Mouse (Mus musculus): ENCODE data around the gene Gab1. TPM values are rescaled to one million over a fixed set of nuclear protein-coding genes. Genes with fewer than 3 reads are reported as not detected.
A peak's percentile ranks its signal among the peaks of the same experiment; 100 is the strongest.

Gab1 gene
- total RNA-seq, 2 experiments from 2014 or later = 1.8 to 2.4 TPM

GRCm38 (mm10) chr8:80772732-80773460 lies 107.4 kb downstream of the Gab1 start:
- peak; percentile 72 for ATAC-seq (replicated peaks; ENCODE audit: poor library complexity, severe bottlenecking)

- no peak for ATAC-seq (replicated peaks; ENCODE audit: poor library complexity, severe bottlenecking)
Observed at GRCm38 (mm10) chr8:80768451-80768850, 111.9 kb downstream of the Gab1 start.

GRCm38 (mm10) chr8:80753017-80753715 lies 127.2 kb downstream of the Gab1 start:
- peak; percentile 91 for ATAC-seq (replicated peaks; ENCODE audit: poor library complexity, severe bottlenecking)

- ATAC-seq (replicated peaks; ENCODE audit: poor library complexity, severe bottlenecking) = no peak
Observed at GRCm38 (mm10) chr8:80752429-80752828, 127.9 kb downstream of the Gab1 start.

GRCm38 (mm10) chr8:80749091-80749490 lies 131.2 kb downstream of the Gab1 start:
- ATAC-seq (replicated peaks; ENCODE audit: poor library complexity, severe bottlenecking) = no peak

- ATAC-seq (replicated peaks; ENCODE audit: poor library complexity, severe bottlenecking) = no peak
Observed at GRCm38 (mm10) chr8:80739932-80740331, 140.4 kb downstream of the Gab1 start.

DNA sequence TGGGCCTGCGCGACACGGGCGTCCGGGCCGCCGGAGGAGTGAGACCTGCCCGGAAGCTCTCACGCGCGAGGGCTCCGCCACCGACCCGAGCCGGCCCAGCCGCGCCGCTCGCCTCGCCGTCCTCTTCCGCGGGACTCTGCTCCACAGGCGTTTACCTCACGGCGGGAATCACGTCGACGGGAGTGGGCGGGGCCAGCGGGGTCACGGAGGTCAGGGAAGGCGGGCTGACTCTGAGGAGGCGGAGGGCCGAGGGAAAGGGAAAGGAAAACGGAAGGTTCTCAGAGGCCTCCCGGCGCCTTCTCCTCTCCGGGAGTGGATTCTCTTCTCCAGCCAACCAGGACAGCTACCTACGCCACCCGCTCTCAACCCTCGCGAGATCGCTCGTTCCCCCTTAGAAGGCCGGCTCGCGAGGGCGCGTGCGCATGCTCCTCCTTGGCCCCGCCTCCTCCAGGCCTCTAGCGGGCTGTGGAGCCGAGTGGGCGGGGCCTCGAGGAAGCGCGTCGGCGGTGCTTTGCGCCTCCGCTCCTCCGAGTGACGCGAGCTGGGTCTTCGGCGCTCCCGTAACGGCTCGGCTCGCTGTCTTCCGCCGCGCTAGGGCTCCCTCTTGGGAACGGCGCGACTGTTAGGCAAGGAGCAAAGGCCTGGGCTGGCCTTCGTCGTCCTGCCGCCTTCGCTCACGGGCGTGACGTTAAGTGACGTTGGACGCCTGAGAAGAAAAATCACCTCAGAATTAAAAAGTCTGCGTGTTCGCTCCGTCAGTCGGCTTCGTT lies 141.0 kb downstream of the Gab1 start, which contains the start of gene Smarca5:
Smarca5 (minus strand) TSS at position 343 of the 770 bp plus-strand sequence.
- ATAC-seq (replicated peaks; ENCODE audit: poor library complexity, severe bottlenecking) = peak; percentile 94

DNA sequence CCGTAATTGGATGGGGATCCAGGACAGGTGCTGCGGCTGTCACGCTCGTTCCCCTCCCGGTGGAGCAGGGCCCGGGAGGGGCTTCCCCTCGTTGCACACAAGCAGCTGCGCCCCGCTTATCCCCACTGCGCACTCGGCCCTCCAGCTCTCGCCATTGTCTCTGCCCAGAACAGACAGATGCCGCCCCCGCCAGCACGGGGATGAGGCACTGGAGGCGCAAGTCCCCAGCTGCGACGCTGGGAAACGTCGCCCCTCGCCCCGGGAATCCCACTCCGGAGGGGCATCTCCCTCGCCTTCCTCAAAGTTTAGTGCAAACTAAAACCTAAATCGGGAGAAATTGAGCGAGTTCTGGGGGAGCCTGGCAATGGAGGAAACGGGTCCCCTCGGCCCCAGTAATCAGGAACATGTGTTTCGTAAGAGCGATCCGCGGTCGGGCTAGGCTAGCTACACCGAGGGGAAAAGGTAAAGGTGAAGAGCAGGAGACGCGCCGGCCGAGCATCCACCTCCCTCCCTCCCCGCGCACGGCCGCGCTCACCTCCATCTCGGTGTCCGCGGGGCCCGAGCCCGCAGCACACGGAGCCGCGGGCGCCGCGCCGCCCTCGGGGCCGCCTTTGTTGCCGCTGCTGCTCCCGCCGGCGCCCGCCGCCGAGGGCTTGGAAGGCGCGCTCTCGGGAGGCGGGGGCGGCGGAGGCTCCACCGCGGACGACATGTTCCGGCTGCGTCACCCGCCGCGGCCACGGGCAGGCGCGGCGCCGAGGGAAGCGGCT lies 141.7 kb downstream of the Gab1 start:
- ATAC-seq (replicated peaks; ENCODE audit: poor library complexity, severe bottlenecking) = peak; percentile 65

- no peak for ATAC-seq (replicated peaks; ENCODE audit: poor library complexity, severe bottlenecking)
Observed at GRCm38 (mm10) chr8:80738046-80738387, 142.3 kb downstream of the Gab1 start.

DNA sequence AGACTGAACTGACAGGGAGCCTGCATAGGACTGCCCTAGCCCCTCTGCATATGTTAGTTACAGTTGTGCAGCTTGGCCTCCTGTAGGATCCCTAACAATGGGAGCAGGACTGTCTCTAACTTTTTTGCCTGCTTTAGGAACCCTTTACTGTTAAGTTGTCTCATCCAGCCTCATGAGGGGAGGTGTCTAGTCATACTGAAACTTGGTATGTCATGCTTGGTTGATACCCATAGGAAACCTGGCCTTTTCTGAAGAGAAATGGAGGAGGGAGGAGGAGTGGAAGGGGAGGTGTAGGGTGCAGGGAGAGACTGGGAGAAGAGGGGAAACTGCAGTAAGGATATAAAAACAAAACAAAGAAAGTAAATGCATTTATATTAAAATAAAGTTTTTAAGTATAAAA lies 148.0 kb downstream of the Gab1 start:
- no peak for ATAC-seq (replicated peaks; ENCODE audit: poor library complexity, severe bottlenecking)

DNA sequence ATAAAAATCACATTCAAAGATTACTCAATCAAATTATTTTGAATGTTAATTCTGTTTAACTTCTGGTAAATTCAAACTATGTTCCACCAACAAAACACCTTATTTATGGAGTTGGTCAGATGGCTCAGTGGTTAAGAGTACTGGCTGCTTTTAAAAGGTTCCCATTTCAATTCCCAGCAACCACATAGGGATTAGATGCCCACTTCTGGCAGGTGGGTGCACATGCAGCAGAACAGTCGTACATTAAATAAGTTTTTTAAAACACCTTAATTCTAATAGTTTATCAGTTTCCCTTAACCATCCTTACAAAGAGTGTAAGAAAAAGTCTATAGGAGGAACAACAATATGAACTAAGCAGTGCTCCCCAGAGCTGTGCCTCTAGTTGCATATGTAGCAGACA lies 165.9 kb downstream of the Gab1 start:
- no peak for ATAC-seq (replicated peaks; ENCODE audit: poor library complexity, severe bottlenecking)

Other genes with a start within 250 kb of the Gab1 start
- gene Smarca5, start 141.0 kb downstream of the Gab1 start, total RNA-seq (2014; fragmentation: Nextera tagmentation) = 83.6 and 94.2 TPM in 2 replicates
- 187 and 226 TPM in 2 replicates for gene Smarca5, start 141.0 kb downstream of the Gab1 start, total RNA-seq (2017)
- 24.0 and 32.6 TPM in 2 replicates for gene Usp38, start 134.4 kb upstream of the Gab1 start, total RNA-seq (2014; fragmentation: Nextera tagmentation)
- gene Usp38, start 134.4 kb upstream of the Gab1 start, total RNA-seq (2017) = 21.6 and 34.0 TPM in 2 replicates

All from granulocyte monocyte progenitor cell, adult 5-6 weeks (primary cell).